Mouse (Mus musculus) heart, postnatal 0 days (tissue): ENCODE measurements at regions not wholly inside any gene's neighbourhood (a gene's known extent, or its start where the extent isn't known, plus 50 kb on each side); places are given as distances from the start of the nearest gene placed in this dataset.

Experiments used
- ATAC-seq: fragments of 200-750 bp; cut with Nextera tagmentation; 2 replicates; pipeline ENCODE4 v1.8.0; 2017; ENCODE audit warnings: low read depth, moderate number of reproducible peaks, moderate library complexity; ENCODE audit not compliant: insufficient read depth
- DNase-seq: peaks from one replicate; pipeline ENCODE4 v3.0.0-alpha.2; 2016; ENCODE audit warnings: low spot score
- H3K27ac ChIP-seq: fragments of 300-500 bp; sonication (generic); 2 replicates; pipeline ENCODE4 v1.5.1; 2014; ENCODE audit warnings: low read depth, mild to moderate bottlenecking
- H3K27me3 ChIP-seq: fragments of 300-500 bp; sonication (generic); 2 replicates; pipeline ENCODE4 v1.6.1; 2014; ENCODE audit warnings: low read length, mixed read lengths; ENCODE audit not compliant: control insufficient read depth, insufficient read depth
- H3K36me3 ChIP-seq: fragments of 300-500 bp; sonication (generic); replicated peaks from 2 replicates; pipeline ENCODE4 v1.6.1; 2014; ENCODE audit warnings: low read length, mixed read lengths; ENCODE audit not compliant: control insufficient read depth, insufficient read depth
- H3K4me1 ChIP-seq: fragments of 300-500 bp; sonication (generic); 2 replicates; pipeline ENCODE4 v1.6.1; 2014; ENCODE audit warnings: antibody characterized with exemption; ENCODE audit not compliant: control insufficient read depth, insufficient read depth
- H3K4me2 ChIP-seq: fragments of 300-500 bp; sonication (generic); 2 replicates; pipeline ENCODE4 v1.6.1; 2014; ENCODE audit warnings: low read depth, mild to moderate bottlenecking, low read length, moderate library complexity
- H3K4me3 ChIP-seq: fragments of 300-500 bp; sonication (generic); 2 replicates; pipeline ENCODE4 v1.5.1; 2014; ENCODE audit warnings: low read depth, low read length
- H3K9ac ChIP-seq: fragments of 300-500 bp; sonication (generic); replicated peaks from 2 replicates; pipeline ENCODE4 v1.6.1; 2014; ENCODE audit warnings: low read depth, low read length, mixed read lengths
- H3K9me3 ChIP-seq: fragments of 300-500 bp; sonication (generic); replicated peaks from 2 replicates; pipeline ENCODE4 v1.6.1; 2016; ENCODE audit warnings: low read length; ENCODE audit not compliant: control insufficient read depth
- CTCF ChIP-seq: IDR thresholded peaks from 2 replicates; pipeline ENCODE4 v1.5.1; 2016; ENCODE audit warnings: antibody characterized with exemption, control low read depth, low read depth
- EP300 ChIP-seq: IDR thresholded peaks from 2 replicates; pipeline ENCODE4 v1.6.1; 2016; ENCODE audit warnings: antibody characterized with exemption, low read depth
- WGBS: fragments of 180-500 bp; shearing (Covaris S2); extraction: QIAGEN DNeasy Blood & Tissue Kit; methylation state at CpG from one replicate; pipeline ENCODE4 v1.1.7; 2014; 5-methylcytosine and 5-hydroxymethylcytosine counted together

- H3K9me3 ChIP-seq = no peaks in the 10 kb centered on the region
- no peaks in the 10 kb centered on the region for H3K4me1 ChIP-seq
- TF ChIP-seq EP300 = peak; percentile 50; the same call in 1 of the 2 replicates
- no peak for TF ChIP-seq CTCF
- H3K36me3 ChIP-seq = no peaks in the 10 kb centered on the region
- 0 out of 2 replicates have a peak overlapping the region, but pooled peaks have one; percentile 22 for H3K27ac ChIP-seq
- no peak overlapping the region for H3K4me3 ChIP-seq
- DNase-seq = peak; percentile 13
- no peak overlapping the region for H3K9ac ChIP-seq
- WGBS = 67% methylated on average over 7 of the region's 7 CpGs
- no peak overlapping the region for H3K4me2 ChIP-seq
- no peaks in the 10 kb centered on the region for H3K27me3 ChIP-seq
- ATAC-seq = peak; percentile 44
Observed at GRCm38 (mm10) chr13:6109018-6109657, 247.9 kb downstream of the Klf6 start.

GRCm38 (mm10) chr13:6119703-6120102 lies 258.4 kb downstream of the Klf6 start:
- ATAC-seq (no peak), DNase-seq (no peak)
- Histone ChIP-seq H3K4me3 (no peak overlapping the region), H3K9ac (no peak overlapping the region), H3K4me2 (no peak overlapping the region), H3K9me3 (no peaks in the 10 kb centered on the region), H3K27ac (no peak overlapping the region), H3K27me3 (no peaks in the 10 kb centered on the region), H3K4me1 (no peaks in the 10 kb centered on the region), H3K36me3 (no peaks in the 10 kb centered on the region)
- TF ChIP-seq CTCF = no peak
- TF ChIP-seq EP300 = no peak
- WGBS = 79% methylated on average over 1 of the region's 1 CpGs

GRCm38 (mm10) chr13:6127311-6127710 lies 266.0 kb downstream of the Klf6 start:
- no peak overlapping the region for H3K27ac ChIP-seq
- TF ChIP-seq CTCF = no peak
- H3K27me3 ChIP-seq = no peaks in the 10 kb centered on the region
- no peaks in the 10 kb centered on the region for H3K36me3 ChIP-seq
- no peak overlapping the region for H3K4me3 ChIP-seq
- ATAC-seq (no peak), DNase-seq (peak; percentile 9)
- 79% methylated on average over 1 of the region's 1 CpGs for WGBS
- peaks cover 5% of the 10 kb centered on the region; the same call in 1 of the 2 replicates for H3K4me1 ChIP-seq
- no peak overlapping the region for H3K4me2 ChIP-seq
- no peaks in the 10 kb centered on the region for H3K9me3 ChIP-seq
- H3K9ac ChIP-seq = no peak overlapping the region

- H3K4me3 ChIP-seq = no peak overlapping the region
- no peaks in the 10 kb centered on the region for H3K36me3 ChIP-seq
- no peak for DNase-seq
- no peak overlapping the region for H3K27ac ChIP-seq
- no peaks in the 10 kb centered on the region for H3K9me3 ChIP-seq
- no peak overlapping the region for H3K4me2 ChIP-seq
- no peak for TF ChIP-seq EP300
- TF ChIP-seq CTCF = no peak
- H3K4me1 ChIP-seq = peaks cover 5% of the 10 kb centered on the region; the same call in 1 of the 2 replicates
- H3K27me3 ChIP-seq = no peaks in the 10 kb centered on the region
- no peak for ATAC-seq
- WGBS = 38% methylated on average over 1 of the region's 1 CpGs
- no peak overlapping the region for H3K9ac ChIP-seq
Observed at GRCm38 (mm10) chr13:6128903-6129302, 267.6 kb downstream of the Klf6 start.

- Histone ChIP-seq H3K27me3 (no peaks in the 10 kb centered on the region), H3K4me2 (no peak overlapping the region)
- 46% methylated on average over 2 of the region's 2 CpGs for WGBS
Observed at GRCm38 (mm10) chr13:6131363-6131762, 270.1 kb downstream of the Klf6 start.

GRCm38 (mm10) chr13:6137170-6137569 lies 275.9 kb downstream of the Klf6 start:
- ATAC-seq = no peak
- H3K27ac ChIP-seq = no peak overlapping the region
- H3K9ac ChIP-seq = no peak overlapping the region
- DNase-seq = no peak
- 50% methylated on average over 4 of the region's 4 CpGs for WGBS
- no peaks in the 10 kb centered on the region for H3K27me3 ChIP-seq
- no peaks in the 10 kb centered on the region for H3K36me3 ChIP-seq
- H3K9me3 ChIP-seq = no peaks in the 10 kb centered on the region
- TF ChIP-seq CTCF (no peak), EP300 (no peak)
- H3K4me3 ChIP-seq = no peak overlapping the region
- no peaks in the 10 kb centered on the region for H3K4me1 ChIP-seq
- no peak overlapping the region for H3K4me2 ChIP-seq

More at GRCm38 (mm10) chr13:6131363-6131762, 270.1 kb downstream of the Klf6 start:
- TF ChIP-seq CTCF (no peak), EP300 (no peak)
- no peak for ATAC-seq
- H3K9me3 ChIP-seq = no peaks in the 10 kb centered on the region
- H3K27ac ChIP-seq = no peak overlapping the region
- peaks cover 5% of the 10 kb centered on the region; the same call in 1 of the 2 replicates for H3K4me1 ChIP-seq
- DNase-seq = no peak
- no peak overlapping the region for H3K4me3 ChIP-seq
- H3K9ac ChIP-seq = no peak overlapping the region
- H3K36me3 ChIP-seq = no peaks in the 10 kb centered on the region
